Mouse (Mus musculus) erythroblast, embryonic 14.5 days (primary cell): Measurements from ENCODE around the gene Mettl17.

Experiments
- GATA1 ChIP-seq: IDR thresholded peaks from 2 replicates; pipeline ENCODE4 v1.6.1; 2012; ENCODE audit warnings: low read length, inconsistent platforms, mixed read lengths
- TAL1 ChIP-seq: IDR thresholded peaks from 3 replicates; pipeline ENCODE4 v1.6.1; 2012; ENCODE audit warnings: low read length, inconsistent platforms, mixed read lengths

DNA sequence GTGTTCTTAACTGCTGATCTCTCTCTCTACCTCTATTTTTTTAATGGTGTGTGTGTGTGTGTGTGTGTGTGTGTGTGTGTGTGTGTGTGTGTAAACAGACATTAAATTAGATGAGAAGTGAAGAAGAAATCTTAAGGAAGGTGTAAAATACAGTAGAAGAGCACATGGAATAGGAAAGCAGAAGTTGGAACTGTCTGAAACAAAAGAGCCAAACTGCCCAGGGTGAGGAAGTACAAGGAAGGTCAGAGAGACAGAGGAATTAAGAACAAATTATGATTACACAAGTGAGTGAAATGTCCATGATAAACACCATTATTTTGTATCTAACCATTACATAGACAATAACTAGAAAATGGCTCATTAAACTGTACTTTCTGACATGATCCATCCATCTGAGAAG, 40.8 kb upstream of the Mettl17 start:
- no peak for TF ChIP-seq GATA1
- TF ChIP-seq TAL1 = no peak
